Mouse (Mus musculus): ENCODE results near the gene Gm21992.

DNA sequence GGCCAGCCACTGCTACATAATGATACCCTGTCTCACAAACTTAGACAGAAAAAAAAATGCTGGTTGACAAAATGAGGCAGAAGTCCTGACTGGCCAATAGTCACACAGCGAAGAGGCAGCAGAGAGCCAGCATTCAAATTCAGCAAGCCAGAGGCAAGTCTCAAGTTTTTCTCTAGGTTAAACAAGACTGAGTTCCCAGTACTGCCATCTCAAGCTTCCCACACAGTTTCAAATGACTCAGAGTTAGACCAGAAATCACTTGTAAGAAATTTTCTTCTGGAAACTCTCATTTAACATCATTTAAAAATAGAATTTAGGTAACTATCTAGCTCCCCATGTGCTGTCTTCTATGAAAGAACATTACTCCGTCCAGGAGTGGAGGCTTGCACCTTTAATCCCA is 13.6 kb downstream of the Gm21992 start:
- TF ChIP-seq CTCF (IDR thresholded peaks at IDR 0.05) (no peak), POLR2A (IDR thresholded peaks at IDR 0.05; ENCODE audit: insufficient read depth, low read depth, low read length) (no peak), EP300 (IDR thresholded peaks at IDR 0.05; ENCODE audit: insufficient read depth, low read depth, low read length) (no peak)
